15 mouse cellular contexts compared by ENCODE assay signal in the genomic region with DNA sequence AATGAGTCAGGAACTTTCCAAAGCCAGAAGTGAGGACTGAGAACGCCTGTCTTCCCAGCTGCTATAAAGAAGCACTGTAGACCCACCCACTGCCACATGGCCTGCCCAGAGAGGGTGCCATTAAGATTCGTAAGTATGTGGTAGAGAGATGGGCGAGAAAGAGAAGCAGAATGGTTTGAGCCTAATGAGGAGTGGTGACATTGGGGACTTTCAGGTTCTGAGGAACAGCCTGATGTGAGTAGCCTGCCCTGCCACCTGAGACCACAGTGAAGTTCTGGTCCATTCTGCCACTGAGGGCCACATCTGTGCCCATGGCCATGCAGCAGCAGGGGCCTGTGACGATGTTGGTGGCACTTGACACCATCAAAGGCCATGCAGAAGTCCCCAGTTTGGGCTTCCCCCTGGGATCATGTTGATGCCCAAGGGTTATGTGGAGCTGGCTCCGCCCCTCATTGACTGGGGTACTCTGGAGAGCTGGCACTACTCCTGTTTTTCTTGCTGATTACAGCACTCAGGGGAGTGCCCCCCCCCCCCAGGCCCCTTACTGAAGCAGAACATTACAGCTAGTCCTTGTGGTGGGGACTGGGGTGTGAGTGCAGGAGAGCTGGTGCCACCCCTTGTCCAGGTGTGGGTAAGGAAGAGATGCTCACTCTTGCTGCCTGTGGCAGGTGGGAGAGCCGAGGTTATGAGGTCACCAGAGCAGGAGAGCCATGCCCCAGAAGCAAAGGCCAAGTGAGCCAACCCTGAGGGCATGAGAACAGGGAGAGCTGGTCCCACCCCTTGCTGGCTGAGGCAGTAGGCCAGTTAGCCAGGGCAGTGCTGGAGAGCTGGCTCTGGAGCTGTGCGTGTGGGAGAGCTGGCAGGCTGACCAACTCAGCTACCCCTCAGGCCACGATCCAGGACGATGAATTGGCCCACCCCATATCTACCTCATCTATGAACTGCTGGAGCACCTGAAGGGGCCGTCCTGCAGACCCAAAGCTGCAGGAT. TPM values are rescaled to one million over a fixed set of nuclear protein-coding genes. Genes with fewer than 3 reads are reported as not detected.
A peak's percentile ranks its signal among the peaks of the same experiment; 100 is the strongest.
DNase-seq lines count a peak whose midpoint lies in the region; ATAC-seq lines count a peak whose summit lies in the region.
"Had no signal": no experiment of that assay in that cellular context is flagged by ENCODE, and none has a peak within 500 bp of the region (broad histone marks: within the 10 kb centered on the region; RNA-seq: fewer than 3 reads in every experiment).

No protein-coding gene starts in this region.

- 85% methylated on average over 10 of the region's 10 CpGs for WGBS in hindbrain, embryonic 15.5 days
- WGBS in hindbrain, embryonic 13.5 days, result 91% methylated on average over 10 of the region's 10 CpGs
- 89% methylated on average over 10 of the region's 10 CpGs for WGBS in midbrain, embryonic 13.5 days
- 87% methylated on average over 10 of the region's 10 CpGs for WGBS in midbrain, embryonic 10.5 days
- WGBS in stomach, embryonic 14.5 days, result 83% methylated on average over 10 of the region's 10 CpGs

- peak; percentile 51; the same call in 1 of the 2 replicates for ATAC-seq in hindbrain, embryonic 15.5 days (ENCODE audit: low FRiP score, low read depth)
- ATAC-seq in hindbrain, embryonic 13.5 days (ENCODE audit: low FRiP score), result no peak
- ATAC-seq in midbrain, embryonic 13.5 days, result 0 out of 2 replicates have a peak, but pooled peaks have one; percentile 37
- ATAC-seq in stomach, embryonic 14.5 days (ENCODE audit: insufficient number of reproducible peaks, insufficient read depth, low FRiP score, low read depth), result 0 out of 2 replicates have a peak, but pooled peaks have one; percentile 65
- no peak for ATAC-seq in inflammation-experienced regulatory T-cells, adult 6 months

- H3K9me3 ChIP-seq in hindbrain, embryonic 15.5 days, result no peaks in the 10 kb centered on the region
- no peaks in the 10 kb centered on the region for H3K9me3 ChIP-seq in hindbrain, embryonic 13.5 days
- H3K9me3 ChIP-seq in midbrain, embryonic 13.5 days, result no peaks in the 10 kb centered on the region
- peaks cover 7% of the 10 kb centered on the region; the same call in 1 of the 2 replicates for H3K9me3 ChIP-seq in midbrain, embryonic 10.5 days (replicated peaks)
- H3K9me3 ChIP-seq in stomach, embryonic 14.5 days (ENCODE audit: control insufficient read depth, low read depth, low read length), result no peaks in the 10 kb centered on the region; the same call in 1 of the 2 replicates
- H3K9me3 ChIP-seq: G1E had no signal

- H3K4me3 ChIP-seq in hindbrain, embryonic 15.5 days, result no peak overlapping the region
- H3K4me3 ChIP-seq in hindbrain, embryonic 13.5 days, result no peak overlapping the region
- H3K4me3 ChIP-seq in midbrain, embryonic 13.5 days (replicated peaks), result no peak overlapping the region
- H3K4me3 ChIP-seq in midbrain, embryonic 10.5 days, result no peak overlapping the region
- H3K4me3 ChIP-seq in stomach, embryonic 14.5 days (ENCODE audit: low read depth, low read length), result no peak overlapping the region

- H3K4me2 ChIP-seq in hindbrain, embryonic 15.5 days, result no peak overlapping the region
- H3K4me2 ChIP-seq in hindbrain, embryonic 13.5 days, result no peak overlapping the region
- H3K4me2 ChIP-seq in midbrain, embryonic 13.5 days (replicated peaks), result no peak overlapping the region
- no peak overlapping the region for H3K4me2 ChIP-seq in stomach, embryonic 14.5 days (replicated peaks; ENCODE audit: low read depth, low read length)

- no peaks in the 10 kb centered on the region for H3K36me3 ChIP-seq in hindbrain, embryonic 15.5 days
- no peaks in the 10 kb centered on the region for H3K36me3 ChIP-seq in hindbrain, embryonic 13.5 days
- no peaks in the 10 kb centered on the region for H3K36me3 ChIP-seq in midbrain, embryonic 13.5 days
- no peaks in the 10 kb centered on the region for H3K36me3 ChIP-seq in midbrain, embryonic 10.5 days
- H3K36me3 ChIP-seq in stomach, embryonic 14.5 days (ENCODE audit: control insufficient read depth, insufficient read depth, low read length), result no peaks in the 10 kb centered on the region
- H3K36me3 ChIP-seq: G1E had no signal

- DNase-seq in cerebellum, postnatal 10 days, result peak; percentile 26 to 49
- DNase-seq in cerebellum, postnatal 36 days, result no peak
- no peak for DNase-seq in midbrain, embryonic 10.5 days (ENCODE audit: low spot score)
- DNase-seq: cerebellum, adult 9-10 months; right cerebral cortex, postnatal 25 days; thymus, postnatal 14 days had no signal

- 0 out of 2 replicates have a peak, but pooled peaks cover 4% of the 10 kb centered on the region for H3K4me1 ChIP-seq in hindbrain, embryonic 15.5 days (replicated peaks)
- peaks cover 14% of the 10 kb centered on the region for H3K4me1 ChIP-seq in hindbrain, embryonic 13.5 days (replicated peaks)
- peaks cover 12% of the 10 kb centered on the region; the same call in 1 of the 2 replicates for H3K4me1 ChIP-seq in midbrain, embryonic 13.5 days (replicated peaks)
- H3K4me1 ChIP-seq in midbrain, embryonic 10.5 days, result peaks cover 24% of the 10 kb centered on the region
- no peaks in the 10 kb centered on the region for H3K4me1 ChIP-seq in stomach, embryonic 14.5 days (ENCODE audit: control insufficient read depth, insufficient read depth, low read length)

- H3K9ac ChIP-seq in hindbrain, embryonic 15.5 days, result no peak overlapping the region
- no peak overlapping the region for H3K9ac ChIP-seq in hindbrain, embryonic 13.5 days
- no peak overlapping the region for H3K9ac ChIP-seq in midbrain, embryonic 13.5 days (replicated peaks)
- no peak overlapping the region for H3K9ac ChIP-seq in stomach, embryonic 14.5 days (replicated peaks; ENCODE audit: low read depth, low read length)
- H3K9ac ChIP-seq: liver, embryonic 14.5 days had no signal

- H3K27ac ChIP-seq in hindbrain, embryonic 15.5 days (replicated peaks), result no peak overlapping the region
- H3K27ac ChIP-seq in hindbrain, embryonic 13.5 days, result no peak overlapping the region
- H3K27ac ChIP-seq in midbrain, embryonic 13.5 days, result no peak overlapping the region
- no peak overlapping the region; the same call in 1 of the 2 replicates for H3K27ac ChIP-seq in midbrain, embryonic 10.5 days (replicated peaks)
- H3K27ac ChIP-seq in stomach, embryonic 14.5 days (ENCODE audit: low read length), result no peak overlapping the region
- H3K27ac ChIP-seq: liver, embryonic 14.5 days; macrophage had no signal

- H3K27me3 ChIP-seq in hindbrain, embryonic 15.5 days, result no peaks in the 10 kb centered on the region
- no peaks in the 10 kb centered on the region for H3K27me3 ChIP-seq in hindbrain, embryonic 13.5 days
- H3K27me3 ChIP-seq in midbrain, embryonic 13.5 days, result no peaks in the 10 kb centered on the region
- H3K27me3 ChIP-seq in midbrain, embryonic 10.5 days (ENCODE audit: low read depth, poor library complexity, severe bottlenecking), result no peaks in the 10 kb centered on the region
- no peaks in the 10 kb centered on the region for H3K27me3 ChIP-seq in stomach, embryonic 14.5 days (ENCODE audit: control insufficient read depth, insufficient read depth, low read length)

RNA-seq across cellular contexts. Expression of a gene that starts 16.7 kb away (rescaled TPM):
- polyA plus RNA-seq in hindbrain, embryonic 15.5 days (2015; fragmentation: Nextera tagmentation; extraction: Ambion mirVana), result not detected in 2 replicates
- not detected in 2 replicates for polyA plus RNA-seq in hindbrain, embryonic 13.5 days (2015; fragmentation: Nextera tagmentation; extraction: Ambion mirVana)
- polyA plus RNA-seq in midbrain, embryonic 13.5 days (2015; fragmentation: Nextera tagmentation; extraction: Ambion mirVana), result not detected in 2 replicates
- polyA plus RNA-seq in midbrain, embryonic 10.5 days (2016; fragmentation: Nextera tagmentation; extraction: Ambion mirVana), result not detected in 2 replicates
- polyA plus RNA-seq in stomach, embryonic 14.5 days (2014; fragmentation: Nextera tagmentation; extraction: Ambion mirVana), result not detected in 2 replicates
- polyA plus RNA-seq in inflammation-experienced regulatory T-cells, adult 6 months (2017; shearing (Covaris generic)), result not detected
- polyA plus RNA-seq: embryonic facial prominence, embryonic 14.5 days; G1E; liver, embryonic 14.5 days had no signal

Comparison
In these comparisons a context has a peak if more than half of its experiments do, and no peak if none do; other contexts are left out.
1. DNase-seq: peak in cerebellum, postnatal 10 days (2 of 2); none in cerebellum, postnatal 36 days (0 of 2) and midbrain, embryonic 10.5 days (single experiment).
2. ATAC-seq: peak in hindbrain, embryonic 15.5 days (single experiment), midbrain, embryonic 13.5 days (single experiment) and stomach, embryonic 14.5 days (single experiment); none in hindbrain, embryonic 13.5 days (single experiment) and inflammation-experienced regulatory T-cells, adult 6 months (single experiment).